Mouse (Mus musculus) midbrain, embryonic 10.5 days (tissue): ENCODE results near the gene Jsrp1. TPM values are rescaled to one million over a fixed set of nuclear protein-coding genes. Genes with fewer than 3 reads are reported as not detected.
A peak's percentile ranks its signal among the peaks of the same experiment; 100 is the strongest.

ENCODE experiments used
- DNase-seq: peaks from one replicate; pipeline ENCODE4 v3.0.0-alpha.2; 2017; ENCODE audit warnings: low spot score
- H3K27ac ChIP-seq: fragments of 300-500 bp; sonication (generic); replicated peaks from 2 replicates; pipeline ENCODE4 v1.5.1; 2016; ENCODE audit warnings: mild to moderate bottlenecking
- H3K27me3 ChIP-seq: fragments of 300-500 bp; sonication (generic); 2 replicates; pipeline ENCODE4 v1.6.1; 2016; ENCODE audit warnings: low read depth, mild to moderate bottlenecking; ENCODE audit not compliant: poor library complexity, severe bottlenecking
- H3K36me3 ChIP-seq: fragments of 300-500 bp; sonication (generic); 2 replicates; pipeline ENCODE4 v1.6.1; 2016; ENCODE audit warnings: mild to moderate bottlenecking, moderate library complexity
- H3K4me1 ChIP-seq: fragments of 300-500 bp; sonication (generic); 2 replicates; pipeline ENCODE4 v1.6.1; 2016
- H3K4me3 ChIP-seq: fragments of 300-500 bp; sonication (generic); 2 replicates; pipeline ENCODE4 v1.5.1; 2016; ENCODE audit warnings: mild to moderate bottlenecking, moderate library complexity
- H3K9me3 ChIP-seq: fragments of 300-500 bp; sonication (generic); replicated peaks from 2 replicates; pipeline ENCODE4 v1.6.1; 2016; ENCODE audit warnings: mild to moderate bottlenecking
- WGBS: fragments of 180-500 bp; shearing (Covaris S2); methylation state at CpG from one replicate; pipeline ENCODE4 v1.1.7; 2016; 5-methylcytosine and 5-hydroxymethylcytosine counted together
- polyA plus RNA-seq: library from polyadenylated mRNA; unstranded; fragments of >200 nt; fragmentation: Nextera tagmentation; extraction: Ambion mirVana; gene quantifications from 2 replicates; pipeline ENCODE4 v1.2.1, GENCODE M21; 2016

Jsrp1 gene
- polyA plus RNA-seq, 1 experiment from 2014 or later: 0.44 TPM

DNA sequence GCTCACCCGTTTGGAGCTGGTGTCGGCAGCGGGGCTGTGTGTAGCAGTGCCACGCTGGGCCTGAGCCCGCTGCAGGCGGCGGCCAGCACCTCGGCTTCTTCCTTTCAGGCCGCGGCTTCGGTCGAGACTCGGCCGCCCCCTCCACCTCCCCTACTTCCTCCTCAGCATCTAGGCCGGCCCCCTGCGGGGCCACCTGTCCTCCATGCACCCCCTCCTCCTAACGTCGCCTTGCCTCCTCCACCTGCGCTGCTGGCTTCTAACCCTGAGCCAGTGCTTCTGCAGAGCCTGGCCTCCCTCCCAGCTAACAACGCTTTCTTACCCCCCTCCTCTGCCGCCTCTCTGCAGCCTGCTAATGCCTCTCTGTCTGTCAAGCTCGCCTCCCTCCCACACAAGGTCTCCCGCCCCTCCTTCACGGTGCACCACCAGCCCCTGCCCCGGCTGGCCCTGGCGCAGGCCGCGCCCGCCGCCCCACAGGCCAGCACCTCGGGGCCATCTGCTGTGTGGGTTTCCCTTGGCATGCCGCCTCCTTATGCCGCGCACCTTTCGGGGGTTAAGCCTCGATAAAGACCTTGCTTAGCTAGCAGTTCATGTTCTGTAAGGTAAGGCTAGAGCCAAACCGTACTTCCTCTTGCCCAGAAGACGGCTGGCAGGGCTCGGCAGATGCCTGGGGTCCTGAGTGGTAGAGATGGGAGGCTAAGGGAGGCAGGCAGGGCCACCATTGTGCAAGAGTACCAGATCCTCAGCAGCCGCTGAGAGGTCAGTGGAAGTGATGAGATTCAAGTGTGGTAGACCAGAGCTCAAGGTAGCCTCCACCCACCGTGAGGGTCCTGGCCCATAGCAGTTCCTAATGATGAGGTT lies 20.9 kb downstream of the Jsrp1 start:
- Histone ChIP-seq H3K27me3 (no peaks in the 10 kb centered on the region), H3K36me3 (peaks cover 93% of the 10 kb centered on the region), H3K27ac (0 out of 2 replicates have a peak overlapping the region, but pooled peaks have one; percentile 23), H3K4me1 (peaks cover 22% of the 10 kb centered on the region), H3K9me3 (no peaks in the 10 kb centered on the region), H3K4me3 (0 out of 2 replicates have a peak overlapping the region, but pooled peaks have one; percentile 4)
- whole genome bisulfite sequencing: 78% methylated on average over 41 of the region's 41 CpGs
- DNase-seq: no peak

- Histone ChIP-seq H3K4me3 (peak overlapping the region; percentile 27; the same call in 1 of the 2 replicates), H3K4me1 (peaks cover 15% of the 10 kb centered on the region), H3K27ac (no peak overlapping the region; the same call in 1 of the 2 replicates), H3K36me3 (peaks cover 100% of the 10 kb centered on the region), H3K27me3 (no peaks in the 10 kb centered on the region), H3K9me3 (no peaks in the 10 kb centered on the region)
- WGBS: 85% methylated on average over 33 of the region's 33 CpGs
- DNase-seq: no peak
Observed at GRCm38 (mm10) chr10:80791476-80792174, 21.7 kb downstream of the Jsrp1 start.

GRCm38 (mm10) chr10:80790761-80791404 lies 22.4 kb downstream of the Jsrp1 start:
- Histone ChIP-seq H3K4me3 (peak overlapping the region; percentile 27; the same call in 1 of the 2 replicates), H3K27me3 (no peaks in the 10 kb centered on the region), H3K27ac (no peak overlapping the region; the same call in 1 of the 2 replicates), H3K9me3 (no peaks in the 10 kb centered on the region), H3K4me1 (peaks cover 7% of the 10 kb centered on the region; the same call in 1 of the 2 replicates), H3K36me3 (peaks cover 100% of the 10 kb centered on the region)
- WGBS: 89% methylated on average over 19 of the region's 19 CpGs
- DNase-seq: no peak

DNA sequence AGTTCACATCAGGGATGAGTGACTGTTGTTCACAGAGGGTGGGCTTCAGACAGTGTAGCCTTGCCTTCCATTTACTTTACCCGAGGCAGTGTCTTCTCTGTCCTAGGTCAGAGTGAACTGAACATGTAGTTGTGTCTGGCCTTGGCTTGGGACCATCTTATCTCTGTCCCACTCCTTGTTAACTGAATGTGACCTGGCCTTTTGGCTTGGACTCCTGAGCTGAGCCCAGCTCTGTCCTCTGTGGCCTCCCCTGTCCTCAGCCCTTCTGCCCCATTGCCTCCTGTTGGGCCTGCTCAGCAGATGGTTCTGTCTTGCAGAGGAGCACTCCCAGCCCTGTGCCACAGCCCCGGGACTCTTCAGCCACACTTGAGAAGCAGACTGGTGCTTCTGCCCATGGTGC lies 25.8 kb downstream of the Jsrp1 start:
- Histone ChIP-seq H3K4me1 (no peaks in the 10 kb centered on the region), H3K36me3 (peaks cover 100% of the 10 kb centered on the region), H3K4me3 (no peak overlapping the region), H3K9me3 (no peaks in the 10 kb centered on the region), H3K27ac (no peak overlapping the region), H3K27me3 (no peaks in the 10 kb centered on the region)
- DNase-seq: no peak
- WGBS: 94% methylated on average over 2 of the region's 2 CpGs

DNA sequence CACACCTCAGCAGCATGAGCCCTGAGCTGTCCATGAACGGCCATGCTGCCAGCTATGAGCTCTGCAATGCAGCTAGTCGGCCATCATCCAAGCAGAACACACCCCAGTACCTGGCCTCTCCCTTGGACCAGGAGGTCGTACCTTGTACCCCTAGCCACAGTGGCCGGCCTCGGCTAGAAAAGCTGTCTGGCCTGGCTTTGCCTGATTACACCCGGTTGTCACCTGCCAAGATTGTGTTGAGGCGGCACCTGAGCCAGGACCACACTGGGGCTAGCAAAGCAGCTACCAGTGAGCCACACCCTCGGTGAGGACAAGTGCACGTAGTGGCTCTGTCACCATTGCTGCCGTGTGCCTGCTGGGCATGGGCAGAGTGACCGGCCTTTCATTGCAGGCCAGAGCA lies 27.3 kb downstream of the Jsrp1 start:
- H3K36me3 ChIP-seq: peaks cover 100% of the 10 kb centered on the region
- H3K4me1 ChIP-seq: no peaks in the 10 kb centered on the region
- H3K27ac ChIP-seq: no peak overlapping the region
- DNase-seq: no peak
- 0 out of 2 replicates have a peak overlapping the region, but pooled peaks have one; percentile 1 for H3K4me3 ChIP-seq
- H3K9me3 ChIP-seq: no peaks in the 10 kb centered on the region
- no peaks in the 10 kb centered on the region for H3K27me3 ChIP-seq
- WGBS: 94% methylated on average over 11 of the region's 11 CpGs

DNA sequence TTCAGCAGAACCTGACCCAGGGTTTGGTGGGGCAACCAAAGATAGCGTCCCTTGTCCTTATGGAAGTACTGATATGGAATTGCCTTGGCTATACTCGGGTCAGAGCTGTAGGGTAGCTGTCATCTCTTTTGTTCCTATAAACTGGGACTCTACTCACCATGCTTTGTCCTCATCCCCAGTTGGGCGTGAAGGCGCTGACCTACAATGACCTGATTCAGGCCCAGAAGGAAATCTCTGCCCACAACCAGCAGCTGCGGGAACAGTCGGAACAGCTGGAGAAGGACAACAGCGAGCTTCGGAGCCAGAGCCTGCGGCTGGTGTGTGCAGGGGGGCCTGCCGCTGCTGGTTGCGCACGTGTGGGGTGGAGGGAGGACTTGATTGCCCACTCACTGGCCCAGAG lies 28.4 kb downstream of the Jsrp1 start:
- 77% methylated on average over 12 of the region's 12 CpGs for WGBS
- H3K27me3 ChIP-seq: no peaks in the 10 kb centered on the region

DNA sequence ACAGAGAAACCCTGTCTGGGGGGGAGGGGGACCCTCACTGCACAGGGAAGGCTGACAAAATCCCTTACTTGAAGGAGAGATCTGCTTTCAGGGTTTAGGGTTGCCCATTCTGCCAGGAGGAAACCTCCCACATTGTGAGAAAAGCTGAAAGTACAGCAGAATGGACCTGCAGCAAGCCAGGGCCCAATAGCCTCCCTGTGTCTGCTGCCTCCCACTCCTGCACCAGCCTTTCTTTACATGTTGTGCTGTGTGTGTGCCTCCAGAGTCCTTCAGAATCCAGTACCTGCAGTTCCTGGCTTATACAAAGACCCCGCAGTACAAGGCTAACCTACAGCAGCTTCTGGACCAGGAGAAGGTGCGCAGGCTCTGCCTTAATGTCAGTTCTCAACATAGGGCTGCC lies 29.0 kb downstream of the Jsrp1 start:
- Histone ChIP-seq H3K27me3 (no peaks in the 10 kb centered on the region), H3K4me1 (no peaks in the 10 kb centered on the region), H3K4me3 (no peak overlapping the region), H3K27ac (no peak overlapping the region), H3K36me3 (peaks cover 100% of the 10 kb centered on the region), H3K9me3 (no peaks in the 10 kb centered on the region)
- DNase-seq: no peak
- 95% methylated on average over 2 of the region's 2 CpGs for WGBS

More for the DNA sequence above, 28.4 kb downstream of the Jsrp1 start:
- DNase-seq: no peak
- Histone ChIP-seq H3K4me1 (no peaks in the 10 kb centered on the region), H3K27ac (no peak overlapping the region), H3K4me3 (no peak overlapping the region), H3K36me3 (peaks cover 100% of the 10 kb centered on the region), H3K9me3 (no peaks in the 10 kb centered on the region)

GRCm38 (mm10) chr10:80779565-80779964 lies 33.7 kb downstream of the Jsrp1 start:
- Histone ChIP-seq H3K9me3 (no peaks in the 10 kb centered on the region), H3K27ac (no peak overlapping the region), H3K4me1 (0 out of 2 replicates have a peak, but pooled peaks cover 2% of the 10 kb centered on the region), H3K4me3 (no peak overlapping the region), H3K36me3 (peaks cover 100% of the 10 kb centered on the region), H3K27me3 (no peaks in the 10 kb centered on the region)
- DNase-seq: no peak

DNA sequence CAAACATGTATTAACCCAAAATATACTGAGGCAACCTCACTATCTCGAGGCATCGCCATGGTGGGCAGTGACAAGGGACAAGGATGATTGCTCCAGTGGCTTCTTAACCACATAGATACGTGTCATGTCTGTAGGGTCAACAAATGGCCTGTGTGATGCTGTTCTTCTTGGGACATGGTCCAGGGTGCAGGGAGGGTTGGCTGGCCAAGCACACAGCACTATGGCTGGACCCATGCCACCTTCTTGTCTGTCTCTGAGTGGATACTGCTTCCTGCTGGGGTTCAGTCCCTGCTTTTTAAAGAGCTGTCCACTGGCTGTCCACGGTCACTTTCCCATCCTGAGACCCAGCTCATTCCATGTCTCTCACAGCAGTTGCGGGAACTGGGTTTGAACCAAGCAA lies 36.2 kb downstream of the Jsrp1 start:
- Histone ChIP-seq H3K36me3 (peaks cover 100% of the 10 kb centered on the region), H3K27ac (no peak overlapping the region), H3K9me3 (no peaks in the 10 kb centered on the region), H3K27me3 (no peaks in the 10 kb centered on the region), H3K4me1 (0 out of 2 replicates have a peak, but pooled peaks cover 5% of the 10 kb centered on the region), H3K4me3 (no peak overlapping the region)
- no peak for DNase-seq
- 97% methylated on average over 5 of the region's 5 CpGs for WGBS

- H3K36me3 ChIP-seq: peaks cover 100% of the 10 kb centered on the region
- 88% methylated on average over 6 of the region's 6 CpGs for WGBS
Observed at GRCm38 (mm10) chr10:80776358-80776869, 36.9 kb downstream of the Jsrp1 start.

GRCm38 (mm10) chr10:80775731-80776130 lies 37.6 kb downstream of the Jsrp1 start:
- no peak for DNase-seq
- H3K36me3 ChIP-seq: peaks cover 100% of the 10 kb centered on the region
- no peak overlapping the region for H3K27ac ChIP-seq
- H3K9me3 ChIP-seq: no peaks in the 10 kb centered on the region
- H3K4me1 ChIP-seq: 0 out of 2 replicates have a peak, but pooled peaks cover 5% of the 10 kb centered on the region
- no peaks in the 10 kb centered on the region for H3K27me3 ChIP-seq
- 93% methylated on average over 4 of the region's 4 CpGs for WGBS
- H3K4me3 ChIP-seq: no peak overlapping the region

More at GRCm38 (mm10) chr10:80776358-80776869, 36.9 kb downstream of the Jsrp1 start:
- DNase-seq: no peak
- Histone ChIP-seq H3K4me3 (no peak overlapping the region), H3K27ac (no peak overlapping the region), H3K9me3 (no peaks in the 10 kb centered on the region), H3K4me1 (0 out of 2 replicates have a peak, but pooled peaks cover 5% of the 10 kb centered on the region), H3K27me3 (no peaks in the 10 kb centered on the region)

DNA sequence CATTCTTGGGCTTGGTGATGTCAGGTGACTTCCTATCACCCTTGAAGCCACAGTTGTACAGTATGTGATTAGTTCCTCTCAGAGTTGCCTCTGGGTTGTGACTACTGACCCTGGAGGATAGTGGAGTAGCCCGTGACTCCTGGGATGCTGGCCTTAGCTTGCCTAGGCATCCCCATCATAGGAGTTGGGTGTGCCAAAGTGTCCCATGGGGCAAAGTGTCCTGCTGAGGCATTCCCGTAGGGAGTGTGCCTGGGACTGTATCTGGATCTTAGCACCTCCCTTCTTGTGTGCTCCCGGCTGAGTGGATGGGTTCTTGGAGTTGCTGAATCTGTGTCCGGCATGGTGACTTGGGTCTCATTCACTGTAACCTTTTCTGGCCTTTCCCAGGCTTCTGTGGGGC lies 38.3 kb downstream of the Jsrp1 start:
- no peak for DNase-seq

More for the DNA sequence above, 38.3 kb downstream of the Jsrp1 start:
- Histone ChIP-seq H3K27me3 (no peaks in the 10 kb centered on the region), H3K4me1 (0 out of 2 replicates have a peak, but pooled peaks cover 5% of the 10 kb centered on the region), H3K4me3 (no peak overlapping the region), H3K36me3 (peaks cover 100% of the 10 kb centered on the region), H3K27ac (no peak overlapping the region), H3K9me3 (no peaks in the 10 kb centered on the region)
- 93% methylated on average over 4 of the region's 4 CpGs for WGBS
